Mouse (Mus musculus): ENCODE results near the gene Tcl1b1. TPM values are rescaled to one million over a fixed set of nuclear protein-coding genes. Genes with fewer than 3 reads are reported as not detected.
"Not testable (repeated sequence)": the region's sequence is repeated elsewhere in the genome, so short reads cannot be mapped to it uniquely, and the experiment has no call there.

Gene Tcl1b1
- polyA plus RNA-seq (2014; fragmentation: Nextera tagmentation; extraction: Ambion mirVana), result not detected in 2 replicates

DNA sequence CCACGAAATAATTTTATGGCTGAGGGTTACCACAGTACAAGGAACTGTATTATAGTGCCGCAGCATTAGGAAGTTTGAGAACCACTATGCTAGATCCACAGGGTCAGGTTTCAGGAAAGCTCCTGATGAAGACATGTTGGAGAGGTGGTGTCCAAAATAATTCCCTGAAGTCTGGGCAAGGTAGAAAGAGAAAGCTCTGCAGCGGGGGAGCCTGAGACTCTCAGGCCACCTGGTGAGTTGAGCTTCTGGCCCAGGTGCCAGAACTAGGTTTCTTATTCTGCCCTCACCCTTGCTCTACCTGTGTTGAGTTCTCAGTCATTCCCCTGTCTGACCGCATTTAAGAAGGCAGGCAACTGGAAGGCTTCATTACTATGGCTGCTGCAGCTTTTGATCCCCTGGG lies at the start of gene Tcl1b1:
Gene Tcl1b1, plus strand, starts transcription at position 301 of the 400 bp plus-strand sequence.
- Histone ChIP-seq H3K27me3 (ENCODE audit: control insufficient read depth, insufficient read depth, low read length) (no peaks in the 10 kb centered on the region), H3K4me2 (replicated peaks; ENCODE audit: low read depth, low read length) (no peak within 1 kb of the TSS), H3K36me3 (ENCODE audit: control insufficient read depth, insufficient read depth, low read length) (no peaks in the 10 kb centered on the region), H3K9me3 (ENCODE audit: control insufficient read depth, low read length) (no peaks in the 10 kb centered on the region), H3K9ac (ENCODE audit: low read depth, low read length) (no peak within 1 kb of the TSS), H3K4me3 (ENCODE audit: low read depth, low read length) (no peak within 1 kb of the TSS), H3K4me1 (replicated peaks; ENCODE audit: control insufficient read depth, insufficient read depth, low read length) (no peaks in the 10 kb centered on the region), H3K27ac (ENCODE audit: low read depth, low read length) (no peak within 1 kb of the TSS)
- 79% methylated on average over 4 of the region's 4 CpGs for WGBS
- no peak for ATAC-seq (ENCODE audit: low FRiP score)
- no peak for DNase-seq (ENCODE audit: low spot score)

DNA sequence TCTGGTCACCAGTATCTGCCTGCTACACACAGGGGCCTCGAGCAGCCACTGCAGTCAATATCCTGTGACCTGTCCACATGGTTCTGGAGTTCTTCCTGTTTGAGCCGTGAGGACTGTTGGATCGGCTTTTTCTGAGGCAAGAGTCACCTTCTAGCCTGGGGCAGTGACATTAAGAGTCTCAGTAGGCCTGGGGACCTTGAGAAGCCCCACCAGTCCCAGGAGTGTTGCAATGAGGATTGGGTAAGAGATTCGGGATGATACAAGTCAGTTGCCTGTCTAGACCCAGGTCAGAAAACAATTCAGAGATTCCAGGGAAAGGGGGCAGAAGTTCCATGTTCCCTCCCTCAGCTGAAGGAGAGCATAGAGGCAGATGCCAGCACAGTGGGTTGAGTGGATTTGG lies 49.7 kb upstream of the Tcl1b1 start:
- no peak for ATAC-seq (ENCODE audit: low FRiP score)
- Histone ChIP-seq H3K4me3 (ENCODE audit: low read depth, low read length) (no peak overlapping the region), H3K27me3 (ENCODE audit: control insufficient read depth, insufficient read depth, low read length) (no peaks in the 10 kb centered on the region), H3K9me3 (ENCODE audit: control insufficient read depth, low read length) (no peaks in the 10 kb centered on the region), H3K36me3 (ENCODE audit: control insufficient read depth, insufficient read depth, low read length) (no peaks in the 10 kb centered on the region), H3K27ac (ENCODE audit: low read depth, low read length) (no peak overlapping the region), H3K9ac (ENCODE audit: low read depth, low read length) (no peak overlapping the region), H3K4me1 (replicated peaks; ENCODE audit: control insufficient read depth, insufficient read depth, low read length) (peaks cover 2% of the 10 kb centered on the region; the same call in 1 of the 2 replicates), H3K4me2 (replicated peaks; ENCODE audit: low read depth, low read length) (no peak overlapping the region)
- WGBS, result 82% methylated on average over 4 of the region's 4 CpGs
- no peak for DNase-seq (ENCODE audit: low spot score)

DNA sequence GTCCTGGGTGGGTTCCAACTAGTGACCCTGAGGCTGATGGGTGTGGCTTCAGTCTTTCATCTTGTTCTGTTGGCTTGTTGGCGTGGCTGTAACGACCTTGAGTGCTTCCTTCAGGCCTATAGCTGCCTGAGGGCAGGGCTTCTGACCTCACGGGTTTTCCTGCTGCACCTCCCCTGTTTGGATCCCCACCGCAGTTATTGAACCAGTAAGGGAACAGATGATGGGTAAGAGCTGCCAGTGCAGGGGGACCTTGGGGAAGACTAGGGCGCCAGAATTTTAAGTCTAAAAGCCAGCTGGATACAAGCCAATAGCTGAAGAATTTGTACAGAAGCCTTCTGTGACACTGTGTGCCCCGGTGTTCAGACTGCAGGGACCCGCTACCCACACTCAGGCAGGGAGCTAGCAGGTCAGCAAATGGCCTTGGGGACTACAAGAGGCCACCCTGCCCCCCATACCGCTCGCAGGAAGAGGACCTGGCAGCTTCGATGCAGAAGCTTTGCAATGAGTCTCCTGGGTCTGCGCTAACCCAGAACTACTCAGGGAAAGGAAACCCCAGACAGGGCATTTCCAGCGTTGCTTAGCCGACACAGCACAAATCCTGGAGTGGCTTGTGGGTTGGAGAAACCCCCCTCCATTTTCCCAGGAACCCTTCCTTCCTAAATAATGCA lies 47.0 kb upstream of the Tcl1b1 start:
- no peaks in the 10 kb centered on the region for H3K9me3 ChIP-seq (ENCODE audit: control insufficient read depth, low read length)
- no peaks in the 10 kb centered on the region for H3K27me3 ChIP-seq (ENCODE audit: control insufficient read depth, insufficient read depth, low read length)
- DNase-seq (ENCODE audit: low spot score) (no peak), ATAC-seq (ENCODE audit: low FRiP score) (no peak)
- no peak overlapping the region for H3K9ac ChIP-seq (ENCODE audit: low read depth, low read length)
- H3K4me3 ChIP-seq (ENCODE audit: low read depth, low read length), result no peak overlapping the region
- 45% methylated on average over 13 of the region's 13 CpGs for WGBS
- no peak overlapping the region for H3K27ac ChIP-seq (ENCODE audit: low read depth, low read length)
- no peak overlapping the region for H3K4me2 ChIP-seq (replicated peaks; ENCODE audit: low read depth, low read length)
- H3K36me3 ChIP-seq (ENCODE audit: control insufficient read depth, insufficient read depth, low read length), result no peaks in the 10 kb centered on the region
- H3K4me1 ChIP-seq (replicated peaks; ENCODE audit: control insufficient read depth, insufficient read depth, low read length), result peaks cover 2% of the 10 kb centered on the region; the same call in 1 of the 2 replicates

DNA sequence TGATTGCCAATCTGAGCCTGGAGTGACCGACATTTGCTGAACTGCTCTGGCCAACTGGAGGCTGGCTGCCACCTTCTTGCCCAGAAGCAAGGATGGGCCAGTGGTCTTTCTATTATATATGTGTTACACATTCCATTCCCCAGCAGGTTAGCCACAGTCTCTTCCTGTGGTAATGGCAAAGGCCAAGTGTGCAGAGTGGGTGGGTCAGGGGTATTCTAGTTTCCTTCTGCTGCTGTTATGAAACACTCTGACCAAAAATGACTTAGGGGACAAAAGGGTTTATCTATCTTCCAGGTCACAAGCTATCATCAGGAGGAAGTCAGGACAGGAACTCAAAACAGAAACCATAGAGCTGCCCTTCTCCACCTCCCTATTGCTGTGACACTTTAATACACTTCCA lies 42.8 kb upstream of the Tcl1b1 start:
- peaks cover 2% of the 10 kb centered on the region; the same call in 1 of the 2 replicates for H3K4me1 ChIP-seq (replicated peaks; ENCODE audit: control insufficient read depth, insufficient read depth, low read length)
- H3K36me3 ChIP-seq (ENCODE audit: control insufficient read depth, insufficient read depth, low read length), result no peaks in the 10 kb centered on the region
- H3K9ac ChIP-seq (ENCODE audit: low read depth, low read length), result no peak overlapping the region
- no peak for DNase-seq (ENCODE audit: low spot score)
- no peak overlapping the region for H3K4me2 ChIP-seq (replicated peaks; ENCODE audit: low read depth, low read length)
- H3K27ac ChIP-seq (ENCODE audit: low read depth, low read length), result no peak overlapping the region
- no peaks in the 10 kb centered on the region for H3K9me3 ChIP-seq (ENCODE audit: control insufficient read depth, low read length)
- no peaks in the 10 kb centered on the region for H3K27me3 ChIP-seq (ENCODE audit: control insufficient read depth, insufficient read depth, low read length)
- ATAC-seq (ENCODE audit: low FRiP score), result no peak
- WGBS, result 96% methylated on average over 1 of the region's 1 CpGs
- H3K4me3 ChIP-seq (ENCODE audit: low read depth, low read length), result no peak overlapping the region

DNA sequence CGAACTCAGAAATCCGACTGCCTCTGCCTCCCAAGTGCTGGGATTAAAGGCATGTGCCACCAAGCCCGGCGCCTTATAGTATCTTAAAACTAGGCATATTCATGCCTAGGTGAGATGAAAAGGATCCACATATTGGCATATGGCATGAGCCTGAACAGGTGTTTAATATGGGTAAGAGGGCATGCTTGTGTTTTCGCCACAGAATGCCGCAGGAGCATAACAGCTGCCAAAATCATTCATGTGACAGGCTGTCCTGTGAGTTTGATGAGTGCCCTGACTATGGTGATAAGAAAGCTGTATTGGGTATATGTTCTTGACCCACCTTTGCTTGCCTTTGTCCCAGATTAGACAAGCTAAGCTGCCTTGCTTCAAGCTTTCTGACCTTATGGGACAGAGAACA lies 34.1 kb upstream of the Tcl1b1 start:
- Histone ChIP-seq H3K4me1 (replicated peaks; ENCODE audit: control insufficient read depth, insufficient read depth, low read length) (no peaks in the 10 kb centered on the region), H3K9me3 (ENCODE audit: control insufficient read depth, low read length) (no peaks in the 10 kb centered on the region), H3K4me3 (ENCODE audit: low read depth, low read length) (no peak overlapping the region), H3K27ac (ENCODE audit: low read depth, low read length) (no peak overlapping the region), H3K27me3 (ENCODE audit: control insufficient read depth, insufficient read depth, low read length) (no peaks in the 10 kb centered on the region), H3K9ac (ENCODE audit: low read depth, low read length) (no peak overlapping the region), H3K36me3 (ENCODE audit: control insufficient read depth, insufficient read depth, low read length) (no peaks in the 10 kb centered on the region), H3K4me2 (replicated peaks; ENCODE audit: low read depth, low read length) (no peak overlapping the region)
- DNase-seq (ENCODE audit: low spot score) (no peak), ATAC-seq (ENCODE audit: low FRiP score) (no peak)
- 88% methylated on average over 6 of the region's 6 CpGs for WGBS

DNA sequence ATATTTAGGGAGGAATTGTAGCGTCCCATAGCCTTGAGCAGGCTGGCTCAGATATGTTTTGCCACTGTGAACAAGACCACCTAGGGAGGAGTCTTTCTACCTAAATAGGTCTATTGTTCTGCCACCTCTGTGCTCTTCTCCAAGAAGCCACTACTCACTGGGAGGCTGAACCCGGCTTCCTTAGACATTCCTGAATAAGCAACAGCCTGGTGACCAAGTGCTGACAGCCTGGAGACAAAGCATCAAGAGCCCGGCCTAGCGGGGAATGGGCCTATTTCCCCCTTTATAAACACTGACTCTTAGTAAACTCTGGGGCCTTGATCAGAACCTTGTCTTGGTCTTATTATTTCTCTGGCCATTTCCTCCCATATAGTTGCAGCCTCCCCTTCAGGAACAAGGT lies 33.0 kb upstream of the Tcl1b1 start:
- Histone ChIP-seq H3K27me3 (ENCODE audit: control insufficient read depth, insufficient read depth, low read length) (no peaks in the 10 kb centered on the region), H3K36me3 (ENCODE audit: control insufficient read depth, insufficient read depth, low read length) (no peaks in the 10 kb centered on the region), H3K9ac (ENCODE audit: low read depth, low read length) (no peak overlapping the region), H3K27ac (ENCODE audit: low read depth, low read length) (no peak overlapping the region), H3K4me1 (replicated peaks; ENCODE audit: control insufficient read depth, insufficient read depth, low read length) (no peaks in the 10 kb centered on the region), H3K9me3 (ENCODE audit: control insufficient read depth, low read length) (no peaks in the 10 kb centered on the region), H3K4me2 (replicated peaks; ENCODE audit: low read depth, low read length) (no peak overlapping the region), H3K4me3 (ENCODE audit: low read depth, low read length) (no peak overlapping the region)
- 36% methylated on average over 4 of the region's 4 CpGs for WGBS
- DNase-seq (ENCODE audit: low spot score), result no peak
- no peak for ATAC-seq (ENCODE audit: low FRiP score)

DNA sequence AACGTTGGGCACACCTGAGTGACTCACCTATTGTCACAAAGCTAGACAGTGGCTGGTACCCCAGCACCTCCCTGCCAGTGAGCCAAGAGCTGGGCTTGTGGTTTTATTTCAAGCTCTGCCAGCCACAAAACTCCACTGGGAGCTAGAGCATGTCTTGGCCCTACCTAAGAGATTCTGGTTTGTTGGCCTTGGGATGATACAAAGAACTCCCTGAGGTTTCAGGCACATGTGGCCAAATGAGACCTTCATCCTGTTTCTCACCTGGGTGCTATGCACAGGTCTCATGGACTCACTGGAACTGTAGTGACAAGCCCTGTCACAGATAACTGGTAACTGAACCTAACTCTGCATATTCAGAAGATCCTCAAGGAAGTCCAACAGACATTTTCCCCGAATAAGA lies 31.9 kb upstream of the Tcl1b1 start:
- 82% methylated on average over 2 of the region's 2 CpGs for WGBS

DNA sequence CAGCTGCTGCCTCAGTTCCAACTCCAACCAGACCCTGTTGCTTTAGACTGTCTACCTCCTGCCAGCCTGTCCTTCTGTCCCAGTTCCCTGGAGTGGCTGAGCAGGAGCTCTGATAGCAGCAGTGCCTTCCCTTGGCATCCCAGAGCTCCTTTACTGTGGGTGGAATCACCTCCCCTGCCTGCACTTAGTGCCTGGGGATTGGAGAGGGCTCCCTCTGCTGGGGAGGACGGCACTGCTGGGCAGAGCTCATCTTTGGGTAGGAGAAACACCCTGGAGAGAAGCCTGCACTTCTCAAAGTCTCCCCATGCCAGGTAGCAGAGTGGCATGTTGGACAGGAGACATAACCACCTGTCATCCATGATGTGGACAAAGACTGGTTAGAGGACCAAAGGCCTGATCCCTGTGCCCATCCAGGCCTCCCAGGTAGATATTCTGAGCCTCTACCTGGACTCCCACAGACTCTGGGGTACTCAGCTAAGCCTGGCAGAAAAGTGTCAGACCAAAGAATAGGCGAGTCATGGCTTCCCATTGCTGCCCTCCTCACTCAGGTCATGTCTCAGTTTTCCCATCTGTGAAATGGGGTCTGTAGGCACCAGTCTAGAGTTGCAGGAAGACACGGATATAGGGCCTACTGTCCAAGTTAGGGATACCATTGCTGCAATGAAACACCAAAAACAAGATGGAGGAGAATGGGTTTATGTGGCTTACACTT lies 29.8 kb upstream of the Tcl1b1 start:
- H3K27ac ChIP-seq (ENCODE audit: low read depth, low read length); H3K27me3 ChIP-seq (ENCODE audit: control insufficient read depth, insufficient read depth, low read length); H3K4me2 ChIP-seq (replicated peaks; ENCODE audit: low read depth, low read length); H3K4me3 ChIP-seq (ENCODE audit: low read depth, low read length); H3K4me1 ChIP-seq (replicated peaks; ENCODE audit: control insufficient read depth, insufficient read depth, low read length); DNase-seq (ENCODE audit: low spot score); ATAC-seq (ENCODE audit: low FRiP score); H3K9me3 ChIP-seq (ENCODE audit: control insufficient read depth, low read length); H3K36me3 ChIP-seq (ENCODE audit: control insufficient read depth, insufficient read depth, low read length); H3K9ac ChIP-seq (ENCODE audit: low read depth, low read length): not testable (repeated sequence)
- 77% methylated on average over 3 of the region's 3 CpGs for WGBS

More for the DNA sequence above, 31.9 kb upstream of the Tcl1b1 start:
- no peak overlapping the region for H3K4me3 ChIP-seq (ENCODE audit: low read depth, low read length)
- no peak overlapping the region for H3K27ac ChIP-seq (ENCODE audit: low read depth, low read length)
- H3K4me1 ChIP-seq (replicated peaks; ENCODE audit: control insufficient read depth, insufficient read depth, low read length), result no peaks in the 10 kb centered on the region
- H3K27me3 ChIP-seq (ENCODE audit: control insufficient read depth, insufficient read depth, low read length), result no peaks in the 10 kb centered on the region
- ATAC-seq (ENCODE audit: low FRiP score) (no peak), DNase-seq (ENCODE audit: low spot score) (no peak)
- no peak overlapping the region for H3K4me2 ChIP-seq (replicated peaks; ENCODE audit: low read depth, low read length)
- no peaks in the 10 kb centered on the region for H3K36me3 ChIP-seq (ENCODE audit: control insufficient read depth, insufficient read depth, low read length)
- H3K9me3 ChIP-seq (ENCODE audit: control insufficient read depth, low read length), result no peaks in the 10 kb centered on the region
- H3K9ac ChIP-seq (ENCODE audit: low read depth, low read length), result no peak overlapping the region

DNA sequence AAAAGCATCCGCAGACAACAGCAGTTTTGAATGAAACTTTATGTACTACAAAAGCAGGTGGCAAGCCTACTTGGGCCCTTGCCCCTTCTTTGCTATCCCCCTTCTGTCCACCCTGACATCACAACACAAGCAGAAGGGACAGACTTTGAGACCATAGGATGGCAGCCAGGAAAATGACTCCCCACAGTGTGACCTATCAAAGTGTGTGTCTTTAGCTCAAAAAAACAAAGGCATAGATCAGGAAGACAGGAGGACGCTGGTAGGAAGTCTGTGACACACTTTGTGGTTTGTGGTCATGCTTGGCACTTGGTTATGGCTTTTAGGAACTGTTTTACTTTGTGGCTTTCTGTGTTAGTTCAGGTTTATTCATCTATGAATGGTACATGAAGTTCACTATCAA lies 25.3 kb upstream of the Tcl1b1 start:
- not testable (repeated sequence) for H3K4me2 ChIP-seq (replicated peaks; ENCODE audit: low read depth, low read length); H3K9me3 ChIP-seq (ENCODE audit: control insufficient read depth, low read length); H3K9ac ChIP-seq (ENCODE audit: low read depth, low read length); ATAC-seq (ENCODE audit: low FRiP score); DNase-seq (ENCODE audit: low spot score); H3K4me3 ChIP-seq (ENCODE audit: low read depth, low read length); H3K27ac ChIP-seq (ENCODE audit: low read depth, low read length); H3K36me3 ChIP-seq (ENCODE audit: control insufficient read depth, insufficient read depth, low read length); H3K4me1 ChIP-seq (replicated peaks; ENCODE audit: control insufficient read depth, insufficient read depth, low read length); H3K27me3 ChIP-seq (ENCODE audit: control insufficient read depth, insufficient read depth, low read length)
- 74% methylated on average over 2 of the region's 2 CpGs for WGBS
